Mouse (Mus musculus) T-helper 2 cell (primary cell): ENCODE measurements around the gene Bbx.

Source experiments
- in situ Hi-C: fragments of 300-600 bp; cut with MboI, MseI; formaldehyde crosslinking; loops from one replicate; pipeline ENCODE4 v1.15.1; 2025; ENCODE audit warnings: high pct_unique_total_duplicates

Gene Bbx

GRCm38 (mm10) chr16:50318255-50318654 lies 113.9 kb downstream of the Bbx start:
- in situ Hi-C loops: no loop called here

GRCm38 (mm10) chr16:50315349-50315969 lies 116.7 kb downstream of the Bbx start:
- in situ Hi-C loops: no loop called here

DNA sequence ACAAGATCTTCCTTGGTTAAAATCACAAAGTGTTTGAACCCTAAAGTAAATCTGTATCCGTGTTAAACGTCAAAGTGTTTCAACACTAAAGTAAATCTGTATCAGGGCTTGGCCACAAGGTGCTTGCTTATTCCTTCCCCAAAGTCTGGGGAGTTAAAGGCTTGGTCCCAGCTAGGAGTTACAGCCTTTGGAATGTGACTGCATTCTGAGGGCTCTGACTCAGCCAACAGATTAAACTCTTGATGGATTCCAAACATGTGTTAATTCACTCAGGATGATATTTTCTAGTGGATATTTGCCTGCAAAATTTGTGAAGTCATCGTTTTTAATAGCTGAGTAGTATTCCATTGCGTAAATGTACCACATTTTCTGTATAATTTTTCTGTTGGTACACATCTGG lies 120.6 kb downstream of the Bbx start:
- in situ Hi-C loops: loop anchor here (5.0 kb wide), 1 partner anchor 59 kb away; no protein-coding TSS in a partner anchor

GRCm38 (mm10) chr16:50309411-50310042 lies 122.7 kb downstream of the Bbx start:
- in situ Hi-C loops: loop anchor here (5.0 kb wide), 1 partner anchor 57 kb away; no protein-coding TSS in a partner anchor

- in situ Hi-C loops: no loop called here
Measured at GRCm38 (mm10) chr16:50308256-50308655, 123.9 kb downstream of the Bbx start.

DNA sequence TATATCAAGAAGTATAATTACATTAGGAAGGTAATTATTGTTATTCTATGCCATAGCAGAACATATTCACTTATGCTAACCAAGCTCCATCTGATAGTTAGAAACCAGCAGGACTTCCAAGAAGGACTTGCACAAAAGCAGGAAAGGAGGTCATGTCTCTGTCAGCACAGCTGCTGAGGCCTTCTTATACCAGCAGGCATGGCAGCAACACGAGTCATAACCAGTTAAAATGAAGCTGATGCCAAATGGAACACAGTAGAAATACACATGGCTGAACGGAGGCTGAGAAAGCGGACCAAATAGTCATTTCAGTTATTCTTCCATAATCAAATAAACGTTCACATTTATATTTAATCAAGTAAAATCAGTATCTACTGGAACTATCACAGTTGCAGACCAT lies 125.0 kb downstream of the Bbx start:
- in situ Hi-C loops: no loop called here

DNA sequence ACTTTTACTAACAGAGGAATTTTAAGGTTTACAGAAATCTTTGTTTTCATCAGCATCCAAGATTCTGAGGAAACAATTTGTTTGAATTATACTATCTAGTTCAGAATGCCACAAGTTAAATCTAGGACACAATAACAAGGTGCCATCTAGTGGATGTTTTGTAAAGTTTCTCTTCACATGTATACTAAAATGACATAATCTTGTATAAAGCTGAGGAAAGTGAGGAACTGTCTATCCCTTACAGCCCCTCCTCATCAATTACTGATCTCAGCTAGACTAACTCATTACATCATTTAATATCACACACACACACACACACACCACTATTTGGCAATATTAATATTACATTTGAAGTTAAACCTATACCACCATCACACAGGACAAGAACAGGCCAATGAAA lies 125.5 kb downstream of the Bbx start:
- in situ Hi-C loops: no loop called here

DNA sequence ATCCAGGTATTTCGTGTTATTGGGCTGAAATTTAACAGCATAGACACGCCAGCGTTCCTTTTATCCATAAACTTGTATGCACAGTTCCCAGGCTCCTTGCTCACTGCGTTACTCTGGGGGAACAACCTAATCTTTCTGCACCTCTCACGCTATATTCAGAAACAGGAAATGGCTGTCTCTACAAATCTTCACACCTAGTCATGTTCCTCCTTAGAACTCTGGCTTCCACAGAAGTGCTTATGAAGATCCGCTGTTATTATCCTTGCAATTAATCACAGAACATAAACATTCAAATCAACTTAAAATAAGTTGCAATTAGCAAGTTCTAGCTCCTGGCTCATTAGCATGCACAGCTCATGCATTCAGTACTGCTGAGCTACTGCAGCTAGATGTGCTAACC lies 127.0 kb downstream of the Bbx start:
- in situ Hi-C loops: no loop called here

GRCm38 (mm10) chr16:50302566-50302965 lies 129.6 kb downstream of the Bbx start:
- in situ Hi-C loops: no loop called here

DNA sequence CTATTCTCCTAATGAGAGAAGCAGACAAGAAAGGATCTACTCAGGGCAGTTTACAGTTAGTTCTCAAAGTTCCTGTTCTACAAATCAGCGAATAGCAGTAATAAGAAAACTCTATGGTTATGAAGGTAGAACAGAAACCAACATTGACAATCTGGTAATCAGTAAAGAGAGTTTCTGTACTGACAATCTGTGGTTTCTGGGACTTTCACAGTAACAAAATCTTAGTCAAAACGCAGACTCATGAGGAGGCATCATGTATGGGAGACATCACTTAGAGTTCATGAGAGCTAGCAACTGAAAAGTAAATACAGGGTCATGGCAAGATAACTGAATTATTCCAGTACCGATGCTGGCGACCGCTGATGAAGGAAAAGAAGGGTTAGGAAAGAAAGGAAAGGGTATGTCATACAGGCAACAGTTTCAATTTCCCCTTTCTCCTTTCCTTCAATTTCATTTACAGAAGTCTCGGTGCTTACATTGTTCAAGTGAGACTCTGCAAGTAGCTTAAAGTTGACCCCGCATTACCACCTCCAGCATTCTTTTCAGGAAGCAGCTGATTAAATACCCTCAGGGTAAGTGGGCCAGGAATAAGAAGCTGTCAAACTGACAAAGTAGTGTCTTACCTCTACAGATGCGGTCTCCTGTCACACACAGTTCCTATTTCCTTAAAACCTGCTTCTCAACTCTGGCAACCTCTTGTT lies 133.3 kb downstream of the Bbx start:
- in situ Hi-C loops: no loop called here

- in situ Hi-C loops: no loop called here
Measured at GRCm38 (mm10) chr16:50293502-50294228, 138.5 kb downstream of the Bbx start.

DNA sequence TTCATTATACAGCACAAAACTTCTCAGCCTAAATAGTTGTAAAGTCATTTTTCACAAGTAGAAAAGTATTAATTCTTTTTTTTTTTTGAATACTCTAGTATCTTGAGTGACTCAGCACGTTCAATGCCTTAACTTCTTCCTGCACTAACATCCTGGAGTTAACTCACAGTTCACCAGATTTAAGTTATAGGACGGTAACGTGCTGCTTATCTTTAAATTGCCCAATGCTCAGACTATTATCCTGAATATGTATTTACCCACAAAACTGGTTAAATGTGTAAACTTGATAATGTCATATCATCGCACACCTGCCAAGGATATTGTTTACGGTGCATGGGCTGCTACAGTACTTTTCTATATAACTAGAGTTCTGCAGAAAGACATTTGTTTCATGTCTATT lies 139.4 kb downstream of the Bbx start:
- in situ Hi-C loops: no loop called here

- in situ Hi-C loops: no loop called here
Measured at GRCm38 (mm10) chr16:50289764-50290163, 142.4 kb downstream of the Bbx start.

DNA sequence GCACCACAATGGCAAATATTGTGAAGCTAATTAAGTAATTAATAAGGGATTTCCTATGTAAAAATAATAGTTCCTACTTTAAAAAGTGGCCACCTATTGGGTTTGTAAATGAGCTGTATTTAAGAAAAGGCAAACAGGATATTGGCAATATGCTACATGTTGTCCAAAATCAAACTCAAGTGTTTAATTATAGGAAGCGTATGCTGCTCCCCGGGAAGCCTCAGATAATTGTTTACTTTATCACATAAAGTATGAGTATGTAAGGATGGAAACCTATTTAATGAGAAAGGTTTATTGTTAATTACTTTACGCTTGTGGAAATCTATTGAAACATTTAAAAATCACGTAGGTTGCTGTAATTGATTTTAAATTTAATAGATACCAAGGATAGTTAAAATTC lies 159.4 kb downstream of the Bbx start:
- in situ Hi-C loops: no loop called here

GRCm38 (mm10) chr16:50262647-50263046 lies 169.5 kb downstream of the Bbx start:
- in situ Hi-C loops: no loop called here

GRCm38 (mm10) chr16:50262209-50262608 lies 170.0 kb downstream of the Bbx start:
- in situ Hi-C loops: no loop called here

DNA sequence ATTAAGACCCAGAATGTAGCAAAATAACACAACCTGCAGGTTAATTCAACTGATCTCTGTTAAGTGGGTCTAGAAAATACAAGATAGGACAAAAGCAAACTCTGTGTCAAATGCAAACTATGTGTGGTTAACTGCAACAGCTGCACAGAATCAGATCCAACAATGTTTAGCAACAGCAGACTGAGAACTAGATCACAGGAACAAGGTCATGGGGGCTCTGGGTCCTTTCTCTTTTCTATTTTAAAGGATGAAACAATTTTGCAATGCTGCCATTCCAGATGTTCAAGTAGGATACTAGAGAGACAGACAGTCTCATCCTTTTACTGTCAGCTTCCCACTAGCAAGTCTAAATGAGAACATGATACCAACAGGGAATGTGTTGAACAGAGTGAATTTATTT lies 170.4 kb downstream of the Bbx start:
- in situ Hi-C loops: no loop called here

DNA sequence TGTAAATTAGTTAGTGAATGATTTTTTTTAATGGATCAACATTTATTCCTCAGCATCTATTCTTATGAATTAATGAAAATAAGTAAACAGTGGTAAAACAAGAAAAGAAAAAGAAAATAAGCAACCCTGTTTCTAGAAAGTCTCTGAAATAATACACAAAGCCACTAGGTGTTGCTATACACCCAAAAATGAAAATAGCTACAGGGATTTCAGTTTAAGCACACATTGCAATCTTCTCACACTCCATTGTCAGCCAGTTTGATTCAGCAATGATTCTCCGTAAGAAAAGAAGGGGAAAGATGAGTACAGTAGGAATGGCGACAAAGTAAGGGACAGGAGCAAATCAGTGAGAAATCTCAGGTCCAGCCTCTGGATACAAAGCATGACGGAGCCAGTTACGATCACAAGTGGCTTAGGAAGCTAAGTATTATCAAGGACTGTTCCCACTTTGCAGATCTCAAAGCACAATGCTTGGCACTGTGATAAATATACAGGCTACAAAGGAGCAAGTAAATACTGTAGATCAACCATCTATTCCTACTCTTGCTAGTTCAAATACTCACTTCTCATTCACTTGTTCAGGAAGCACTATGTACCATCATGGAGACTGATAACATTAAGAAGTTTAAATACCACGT lies 177.5 kb downstream of the Bbx start:
- in situ Hi-C loops: loop anchor here (5.0 to 10.0 kb wide), 2 partner anchors 58 to 480 kb away; no protein-coding TSS in a partner anchor

DNA sequence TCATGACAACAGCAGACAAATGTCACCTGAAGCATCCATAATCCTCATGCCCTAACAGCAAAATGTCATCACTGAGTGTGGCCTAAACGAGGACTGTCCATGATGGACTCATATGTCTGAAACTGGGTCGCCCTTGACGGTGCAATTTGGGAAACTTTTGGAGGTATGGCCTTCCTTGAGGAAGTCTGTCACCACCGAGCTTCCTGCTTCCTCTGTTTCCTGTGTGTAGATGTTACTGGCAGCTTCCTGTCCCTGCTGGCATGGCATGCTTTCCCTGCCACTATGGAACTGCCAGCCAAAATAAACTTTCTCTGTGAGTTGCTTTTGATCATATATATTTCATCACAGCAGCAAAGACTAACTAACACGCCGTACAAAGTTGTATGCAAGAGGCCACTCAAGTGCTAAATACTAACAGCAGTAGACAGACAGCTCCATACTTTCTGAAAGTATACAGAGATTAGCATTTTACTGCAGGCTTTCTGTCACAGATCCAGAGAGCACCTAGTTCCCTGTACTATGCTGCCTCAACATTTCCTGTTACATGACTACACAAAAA lies 180.7 kb downstream of the Bbx start:
- in situ Hi-C loops: loop anchor here (5.0 to 10.0 kb wide), 2 partner anchors 61 to 483 kb away; no protein-coding TSS in a partner anchor

GRCm38 (mm10) chr16:50250469-50250868 lies 181.7 kb downstream of the Bbx start:
- in situ Hi-C loops: loop anchor here (5.0 to 10.0 kb wide), 2 partner anchors 62 to 484 kb away; no protein-coding TSS in a partner anchor

GRCm38 (mm10) chr16:50249036-50249435 lies 183.2 kb downstream of the Bbx start:
- in situ Hi-C loops: no loop called here
